Mouse (Mus musculus) lung, adult 18-20 months (tissue): ENCODE results near the gene Fasl.

ENCODE experiments used
- DNase-seq, 2 experiments: peaks; one replicate each; pipeline ENCODE4 v3.0.0; 2022; ENCODE audit warnings: mixed read lengths in 2 of 2

Gene Fasl

GRCm38 (mm10) chr1:161788339-161788738 is at the start of gene Fasl:
TSS of gene Fasl (minus strand) at chr1:161788495.
- DNase-seq: no peak

GRCm38 (mm10) chr1:161826677-161827076 is 38.4 kb upstream of the Fasl start:
- no peak for DNase-seq

- DNase-seq: no peak
Observed at GRCm38 (mm10) chr1:161809428-161809827, 21.1 kb upstream of the Fasl start.

GRCm38 (mm10) chr1:161808980-161809379 is 20.7 kb upstream of the Fasl start:
- DNase-seq: no peak

GRCm38 (mm10) chr1:161804541-161804971 is 16.3 kb upstream of the Fasl start:
- no peak for DNase-seq

- no peak for DNase-seq
Observed at GRCm38 (mm10) chr1:161801321-161801720, 13.0 kb upstream of the Fasl start.

GRCm38 (mm10) chr1:161800256-161800655 is 12.0 kb upstream of the Fasl start:
- no peak for DNase-seq

GRCm38 (mm10) chr1:161799791-161800190 is 11.5 kb upstream of the Fasl start:
- no peak for DNase-seq

GRCm38 (mm10) chr1:161798866-161799265 is 10.6 kb upstream of the Fasl start:
- no peak for DNase-seq

- DNase-seq: no peak
Observed at GRCm38 (mm10) chr1:161794447-161795211, 6.3 kb upstream of the Fasl start.

GRCm38 (mm10) chr1:161793321-161793720 is 5.0 kb upstream of the Fasl start:
- no peak for DNase-seq

- no peak for DNase-seq
Observed at GRCm38 (mm10) chr1:161792687-161792969, 4.3 kb upstream of the Fasl start.

GRCm38 (mm10) chr1:161791854-161792686 is 3.8 kb upstream of the Fasl start:
- DNase-seq: no peak

- DNase-seq: no peak
Observed at GRCm38 (mm10) chr1:161782725-161783124, 5.6 kb downstream of the Fasl start.

- no peak for DNase-seq
Observed at GRCm38 (mm10) chr1:161781594-161781993, 6.7 kb downstream of the Fasl start.

GRCm38 (mm10) chr1:161779057-161779456 is 9.2 kb downstream of the Fasl start:
- no peak for DNase-seq

GRCm38 (mm10) chr1:161775151-161775550 is 13.1 kb downstream of the Fasl start:
- DNase-seq: no peak

- DNase-seq: no peak
Observed at GRCm38 (mm10) chr1:161771293-161771692, 17.0 kb downstream of the Fasl start.

GRCm38 (mm10) chr1:161769329-161769728 is 19.0 kb downstream of the Fasl start:
- DNase-seq: no peak

GRCm38 (mm10) chr1:161767101-161767524 is 21.2 kb downstream of the Fasl start:
- DNase-seq: no peak

- DNase-seq: peak; percentile 57 to 67
Observed at GRCm38 (mm10) chr1:161766656-161767055, 21.6 kb downstream of the Fasl start.

GRCm38 (mm10) chr1:161765932-161766331 is 22.4 kb downstream of the Fasl start:
- no peak for DNase-seq

GRCm38 (mm10) chr1:161764964-161765363 is 23.3 kb downstream of the Fasl start:
- DNase-seq: no peak

GRCm38 (mm10) chr1:161761556-161761955 is 26.7 kb downstream of the Fasl start:
- no peak for DNase-seq
